Mouse (Mus musculus) hindbrain, embryonic 16.5 days (tissue): ENCODE data around the gene Rbm18. TPM values are rescaled to one million over a fixed set of nuclear protein-coding genes. Genes with fewer than 3 reads are reported as not detected.
A peak's percentile ranks its signal among the peaks of the same experiment; 100 is the strongest.

ENCODE experiments used
- ATAC-seq: fragments of 200-750 bp; cut with Nextera tagmentation; 2 replicates; pipeline ENCODE4 v1.8.0; 2017; ENCODE audit warnings: moderate TSS enrichment, moderate library complexity
- H3K27ac ChIP-seq: fragments of 300-500 bp; sonication (generic); 2 replicates; pipeline ENCODE4 v1.5.1; 2014; ENCODE audit warnings: low read depth, mild to moderate bottlenecking, control low read depth, low read length, moderate library complexity
- H3K27me3 ChIP-seq: fragments of 300-500 bp; sonication (generic); replicated peaks from 2 replicates; pipeline ENCODE4 v1.6.1; 2014; ENCODE audit warnings: low read length; ENCODE audit not compliant: control insufficient read depth, insufficient read depth
- H3K36me3 ChIP-seq: fragments of 300-500 bp; sonication (generic); 2 replicates; pipeline ENCODE4 v1.6.1; 2014; ENCODE audit warnings: mild to moderate bottlenecking, low read length, moderate library complexity, mixed read lengths; ENCODE audit not compliant: control insufficient read depth, insufficient read depth
- H3K4me1 ChIP-seq: fragments of 300-500 bp; sonication (generic); 2 replicates; pipeline ENCODE4 v1.6.1; 2014; ENCODE audit warnings: low read depth, low read length; ENCODE audit not compliant: control insufficient read depth, insufficient read depth
- H3K4me2 ChIP-seq: fragments of 300-500 bp; sonication (generic); 2 replicates; pipeline ENCODE4 v1.6.1; 2014; ENCODE audit warnings: mild to moderate bottlenecking, low read length, control low read depth, moderate library complexity
- H3K4me3 ChIP-seq: fragments of 300-500 bp; sonication (generic); 2 replicates; pipeline ENCODE4 v1.5.1; 2014; ENCODE audit warnings: mild to moderate bottlenecking, low read length, control low read depth, moderate library complexity
- H3K9ac ChIP-seq: fragments of 300-500 bp; sonication (generic); 2 replicates; pipeline ENCODE4 v1.6.1; 2014; ENCODE audit warnings: low read depth, mild to moderate bottlenecking, control low read depth, low read length, moderate library complexity
- H3K9me3 ChIP-seq: fragments of 300-500 bp; sonication (generic); 2 replicates; pipeline ENCODE4 v1.6.1; 2014; ENCODE audit warnings: mild to moderate bottlenecking, low read length, moderate library complexity; ENCODE audit not compliant: control insufficient read depth
- WGBS: fragments of 180-500 bp; shearing (Covaris S2); extraction: QIAGEN DNeasy Blood & Tissue Kit; methylation state at CpG from one replicate; pipeline ENCODE4 v1.1.7; 2014; 5-methylcytosine and 5-hydroxymethylcytosine counted together
- polyA plus RNA-seq: library from polyadenylated mRNA; unstranded; fragments of >200 nt; fragmentation: Nextera tagmentation; extraction: Ambion mirVana; gene quantifications from 2 replicates; pipeline ENCODE4 v1.2.1, GENCODE M21; 2015

Rbm18 gene
- polyA plus RNA-seq, 1 experiment from 2014 or later, result 114 TPM

DNA sequence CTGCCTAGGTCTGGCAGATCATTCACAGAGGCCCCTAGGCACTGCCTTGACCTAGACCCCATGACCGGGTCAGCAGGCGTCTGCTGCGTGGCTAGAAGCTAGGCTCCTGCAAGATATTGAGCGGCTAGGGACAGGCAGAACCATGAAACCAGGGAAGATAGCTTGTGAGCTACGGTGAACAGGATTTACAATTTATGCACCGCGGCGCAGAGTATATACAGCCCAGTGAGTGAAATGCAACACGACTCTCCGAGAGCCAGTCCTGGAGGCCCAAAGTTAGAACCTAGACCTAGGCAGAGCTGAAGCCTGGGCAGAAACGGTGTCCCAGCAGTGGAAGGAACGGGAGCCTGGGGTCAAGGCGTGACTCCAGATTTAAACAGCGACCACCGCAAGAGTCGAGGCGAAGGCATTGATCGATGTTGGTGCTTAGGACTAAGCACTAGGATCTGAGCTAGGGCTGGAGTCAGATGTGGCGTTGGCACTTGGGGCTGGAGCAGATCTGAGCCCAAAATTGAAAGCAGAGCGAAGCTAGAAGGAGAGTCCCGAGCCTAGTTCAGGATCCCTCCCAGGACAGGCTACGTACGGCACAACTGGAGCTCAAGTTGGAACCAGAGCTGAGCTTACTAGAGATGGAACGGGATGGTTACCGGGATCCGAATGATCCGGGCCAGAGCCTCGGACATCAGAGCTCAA, 34.6 kb downstream of the Rbm18 start:
- Histone ChIP-seq H3K9me3 (no peaks in the 10 kb centered on the region), H3K4me1 (peaks cover 31% of the 10 kb centered on the region), H3K4me2 (peak overlapping the region; percentile 25), H3K27me3 (peaks cover 75% of the 10 kb centered on the region), H3K9ac (no peak overlapping the region), H3K27ac (no peak overlapping the region), H3K36me3 (no peaks in the 10 kb centered on the region), H3K4me3 (peak overlapping the region; percentile 10; the same call in 1 of the 2 replicates)
- WGBS, result 4% methylated on average over 28 of the region's 28 CpGs
- ATAC-seq, result no peak

DNA sequence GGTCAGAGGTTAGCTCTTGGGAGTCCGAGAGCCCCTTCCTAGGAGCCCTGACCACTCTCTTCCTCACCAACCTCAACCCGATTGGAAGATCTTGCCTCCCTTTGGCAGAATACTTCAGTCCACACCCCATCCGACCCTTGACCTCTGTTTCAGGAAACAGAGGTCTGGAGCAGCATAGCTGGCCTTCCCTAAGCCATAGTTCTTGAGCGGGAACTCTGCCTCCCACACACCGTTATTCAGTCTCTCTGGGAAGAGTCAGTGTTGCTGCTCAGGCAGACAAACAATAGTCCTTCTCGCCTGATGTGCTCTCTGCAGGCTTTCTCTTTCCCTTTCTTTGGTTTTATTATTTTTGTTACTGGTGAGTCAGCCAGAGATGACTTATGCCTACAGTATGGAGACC, 36.8 kb downstream of the Rbm18 start:
- no peak overlapping the region for H3K27ac ChIP-seq
- H3K9me3 ChIP-seq, result no peaks in the 10 kb centered on the region
- H3K4me3 ChIP-seq, result no peak overlapping the region
- H3K9ac ChIP-seq, result no peak overlapping the region
- peaks cover 23% of the 10 kb centered on the region for H3K4me1 ChIP-seq
- no peak for ATAC-seq
- no peaks in the 10 kb centered on the region for H3K36me3 ChIP-seq
- peaks cover 76% of the 10 kb centered on the region for H3K27me3 ChIP-seq
- 9% methylated on average over 6 of the region's 6 CpGs for WGBS
- H3K4me2 ChIP-seq, result no peak overlapping the region

DNA sequence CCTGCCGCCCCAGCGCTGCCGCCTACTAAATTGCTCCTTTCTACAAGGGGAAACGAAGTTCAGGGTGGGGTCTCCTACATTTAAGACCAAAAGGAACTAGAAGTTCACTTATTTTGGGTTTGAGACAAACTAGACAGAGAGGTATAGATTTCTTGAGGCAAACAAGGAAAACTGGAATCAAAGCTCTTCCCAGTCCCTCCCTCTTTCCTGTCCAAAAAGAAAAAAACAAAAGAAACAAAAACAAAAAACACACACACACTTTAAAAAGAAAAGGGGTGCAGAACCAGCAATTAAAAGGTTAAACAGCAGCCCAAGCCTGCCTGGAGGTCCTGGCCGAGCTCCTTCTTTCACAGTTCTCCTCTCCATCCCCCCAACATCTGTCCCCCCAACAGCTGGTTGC, 38.6 kb downstream of the Rbm18 start:
- Histone ChIP-seq H3K4me2 (no peak overlapping the region), H3K36me3 (no peaks in the 10 kb centered on the region), H3K27ac (no peak overlapping the region), H3K9me3 (no peaks in the 10 kb centered on the region), H3K9ac (no peak overlapping the region), H3K4me3 (no peak overlapping the region), H3K27me3 (peaks cover 83% of the 10 kb centered on the region), H3K4me1 (peaks cover 10% of the 10 kb centered on the region)
- ATAC-seq, result no peak
- WGBS, result 2% methylated on average over 5 of the region's 5 CpGs

DNA sequence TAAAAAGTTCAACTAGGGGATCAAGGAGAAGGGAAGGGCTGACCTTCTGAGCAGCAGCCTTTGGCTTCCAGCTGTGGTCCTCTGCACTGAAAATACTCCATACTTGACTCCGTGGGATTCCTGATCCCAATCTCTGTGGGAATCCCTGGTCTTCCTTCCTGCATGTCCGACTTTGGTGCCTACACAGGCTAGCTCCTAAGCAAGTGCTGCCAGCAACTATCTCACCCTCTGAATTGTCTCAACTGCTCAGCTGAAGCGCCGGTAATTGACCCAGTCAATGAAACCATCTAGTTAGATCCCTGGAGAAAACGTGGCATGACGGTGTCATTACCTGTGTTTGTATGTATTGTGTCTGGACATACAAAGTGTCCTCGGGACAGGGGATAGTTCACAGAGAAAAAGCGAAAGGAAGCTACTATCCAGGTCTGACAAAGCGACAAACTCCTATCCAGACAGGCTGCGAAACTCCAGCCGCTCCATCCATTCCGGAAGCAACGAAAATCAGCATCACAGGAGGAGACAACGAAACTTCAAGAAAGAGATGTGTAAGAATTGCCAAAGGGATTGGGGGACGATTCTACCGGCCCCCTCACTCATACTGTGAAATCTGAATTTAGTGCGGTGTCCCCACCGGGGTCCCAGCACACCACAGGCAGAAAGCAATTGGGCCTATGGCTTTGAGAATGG, 39.3 kb downstream of the Rbm18 start:
- H3K9me3 ChIP-seq, result no peaks in the 10 kb centered on the region
- peaks cover 3% of the 10 kb centered on the region for H3K4me1 ChIP-seq
- no peak overlapping the region for H3K27ac ChIP-seq
- H3K27me3 ChIP-seq, result peaks cover 88% of the 10 kb centered on the region
- no peaks in the 10 kb centered on the region for H3K36me3 ChIP-seq
- H3K4me2 ChIP-seq, result no peak overlapping the region
- H3K9ac ChIP-seq, result no peak overlapping the region
- H3K4me3 ChIP-seq, result no peak overlapping the region
- no peak for ATAC-seq
- 4% methylated on average over 18 of the region's 18 CpGs for WGBS

DNA sequence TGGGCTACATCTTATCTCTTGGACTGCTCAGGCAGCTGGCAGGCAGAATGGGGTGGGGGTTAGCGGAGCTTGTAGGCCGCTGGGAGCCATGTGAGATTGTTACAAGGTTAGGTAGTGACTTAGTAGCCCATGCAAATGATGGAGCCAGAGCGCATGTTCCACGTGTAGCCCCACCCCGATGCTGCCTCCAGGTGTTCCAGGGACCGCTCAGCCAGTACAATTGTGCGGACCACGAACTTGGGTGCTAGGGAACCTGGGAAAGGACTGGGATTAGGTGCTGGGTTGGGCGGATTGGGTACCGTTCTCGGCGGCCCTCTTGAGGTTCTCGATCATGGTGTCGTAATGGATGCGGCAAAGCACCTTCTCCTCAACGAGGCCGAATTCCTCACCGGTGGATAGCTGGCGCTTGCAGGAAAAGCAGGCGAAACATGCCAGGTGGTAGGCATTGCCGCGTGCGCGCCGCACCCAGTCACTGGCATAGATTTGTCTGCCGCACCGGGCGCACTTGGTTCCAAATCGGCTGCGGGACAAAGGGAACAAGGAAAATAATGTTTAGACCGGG, 42.6 kb downstream of the Rbm18 start:
- Histone ChIP-seq H3K9ac (no peak overlapping the region), H3K27me3 (peaks cover 86% of the 10 kb centered on the region), H3K36me3 (no peaks in the 10 kb centered on the region), H3K4me3 (no peak overlapping the region), H3K27ac (no peak overlapping the region), H3K4me2 (peak overlapping the region; percentile 17), H3K4me1 (peaks cover 14% of the 10 kb centered on the region), H3K9me3 (no peaks in the 10 kb centered on the region)
- ATAC-seq, result no peak
- 3% methylated on average over 31 of the region's 31 CpGs for WGBS

DNA sequence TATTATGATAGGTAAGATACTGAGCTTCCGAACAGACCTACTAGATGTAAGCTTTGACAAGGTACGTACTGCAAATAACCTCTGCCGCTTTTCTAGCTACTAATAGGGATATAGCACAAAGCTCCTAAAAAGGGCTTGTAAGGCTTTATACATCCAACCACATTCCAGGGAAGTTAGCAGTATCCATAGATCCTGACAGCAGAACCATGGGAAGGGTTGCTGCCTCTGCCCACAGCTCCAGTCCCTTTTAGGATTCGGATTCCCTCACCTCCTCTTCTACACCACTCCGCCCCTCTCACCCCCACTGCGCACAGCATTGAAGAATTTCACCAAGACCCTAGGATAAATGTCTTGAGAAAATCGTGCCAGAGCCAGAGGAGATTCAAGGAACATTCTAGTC, 43.3 kb downstream of the Rbm18 start:
- H3K4me1 ChIP-seq, result peaks cover 14% of the 10 kb centered on the region
- WGBS, result 20% methylated on average over 7 of the region's 7 CpGs
- ATAC-seq, result no peak
- H3K27ac ChIP-seq, result no peak overlapping the region
- H3K4me2 ChIP-seq, result no peak overlapping the region
- H3K27me3 ChIP-seq, result peaks cover 81% of the 10 kb centered on the region
- H3K9me3 ChIP-seq, result no peaks in the 10 kb centered on the region
- H3K4me3 ChIP-seq, result no peak overlapping the region
- no peaks in the 10 kb centered on the region for H3K36me3 ChIP-seq
- no peak overlapping the region for H3K9ac ChIP-seq

DNA sequence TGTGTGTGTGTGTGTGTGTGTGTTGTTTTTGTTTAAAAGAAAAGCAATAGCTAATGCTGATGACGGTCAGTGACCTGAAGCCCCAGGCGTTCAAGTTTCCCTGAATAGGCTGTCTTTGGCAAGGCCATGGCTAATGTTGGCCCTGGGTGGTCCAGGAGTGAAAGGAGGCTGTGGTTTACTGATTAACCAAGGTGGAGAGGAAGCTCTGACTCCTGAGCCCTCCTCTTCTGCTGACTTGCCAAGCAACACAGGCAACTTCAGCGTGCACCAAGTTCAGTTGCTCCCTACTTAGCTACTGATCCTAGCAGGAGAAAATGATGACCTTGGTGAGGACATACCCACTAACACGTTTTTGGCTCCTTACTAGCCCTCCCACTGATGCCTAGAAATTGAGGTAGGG, 43.8 kb downstream of the Rbm18 start:
- no peaks in the 10 kb centered on the region for H3K9me3 ChIP-seq
- H3K27me3 ChIP-seq, result peaks cover 79% of the 10 kb centered on the region
- ATAC-seq, result no peak
- H3K27ac ChIP-seq, result no peak overlapping the region
- 2% methylated on average over 4 of the region's 4 CpGs for WGBS
- peaks cover 14% of the 10 kb centered on the region for H3K4me1 ChIP-seq
- H3K36me3 ChIP-seq, result no peaks in the 10 kb centered on the region
- no peak overlapping the region for H3K4me3 ChIP-seq
- no peak overlapping the region for H3K9ac ChIP-seq
- H3K4me2 ChIP-seq, result no peak overlapping the region

DNA sequence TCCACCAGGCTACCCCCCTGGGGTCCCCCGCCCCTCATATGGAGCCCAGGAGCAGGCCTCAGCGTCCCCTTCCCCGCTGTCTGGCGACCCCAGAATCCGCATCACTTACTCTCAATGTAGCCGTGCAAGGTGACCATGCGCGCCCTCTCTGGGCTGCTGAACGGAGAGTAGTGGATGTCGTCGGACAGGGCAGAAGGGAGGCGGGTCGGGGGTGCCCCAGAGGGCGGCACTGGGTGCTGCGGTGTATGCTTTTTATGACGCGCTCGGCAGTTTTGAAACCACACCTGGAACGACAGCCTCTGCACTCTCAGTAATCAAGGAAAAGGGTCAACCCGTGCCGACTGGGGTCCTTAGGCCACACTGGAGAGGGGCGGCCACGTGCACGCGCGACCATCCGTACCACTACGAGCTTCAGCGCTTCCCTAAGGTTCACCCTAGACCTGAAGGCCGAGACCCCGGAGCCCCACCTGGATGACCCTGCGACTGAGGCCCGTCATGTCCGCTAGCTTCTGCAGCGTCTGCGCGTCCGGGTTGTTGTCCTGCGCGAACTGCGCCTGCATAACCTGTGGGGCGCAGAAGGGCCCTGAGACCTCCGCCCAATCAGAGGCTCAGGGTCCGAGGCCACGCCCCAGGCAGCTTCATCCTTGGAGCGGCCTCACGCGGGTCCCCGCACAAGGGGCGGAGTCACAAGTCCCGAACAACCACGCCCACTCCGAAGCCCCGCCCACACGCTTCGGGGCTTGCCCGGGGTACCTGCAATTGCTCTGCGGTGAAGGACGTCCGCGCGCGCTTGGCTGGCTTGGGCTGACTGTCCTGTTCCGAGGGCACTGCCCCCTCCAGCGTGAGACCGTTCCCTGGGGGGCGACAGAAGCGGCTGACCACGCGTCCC, 45.5 kb downstream of the Rbm18 start:
- Histone ChIP-seq H3K4me3 (peak overlapping the region; percentile 43), H3K9ac (peak overlapping the region; percentile 29; the same call in 1 of the 2 replicates), H3K4me2 (peak overlapping the region; percentile 71), H3K4me1 (peaks cover 14% of the 10 kb centered on the region), H3K27me3 (peaks cover 70% of the 10 kb centered on the region), H3K27ac (no peak overlapping the region), H3K36me3 (no peaks in the 10 kb centered on the region), H3K9me3 (no peaks in the 10 kb centered on the region)
- WGBS, result 1% methylated on average over 70 of the region's 70 CpGs
- peak; percentile 77; the same call in 1 of the 2 replicates for ATAC-seq
